In the genomic region with DNA sequence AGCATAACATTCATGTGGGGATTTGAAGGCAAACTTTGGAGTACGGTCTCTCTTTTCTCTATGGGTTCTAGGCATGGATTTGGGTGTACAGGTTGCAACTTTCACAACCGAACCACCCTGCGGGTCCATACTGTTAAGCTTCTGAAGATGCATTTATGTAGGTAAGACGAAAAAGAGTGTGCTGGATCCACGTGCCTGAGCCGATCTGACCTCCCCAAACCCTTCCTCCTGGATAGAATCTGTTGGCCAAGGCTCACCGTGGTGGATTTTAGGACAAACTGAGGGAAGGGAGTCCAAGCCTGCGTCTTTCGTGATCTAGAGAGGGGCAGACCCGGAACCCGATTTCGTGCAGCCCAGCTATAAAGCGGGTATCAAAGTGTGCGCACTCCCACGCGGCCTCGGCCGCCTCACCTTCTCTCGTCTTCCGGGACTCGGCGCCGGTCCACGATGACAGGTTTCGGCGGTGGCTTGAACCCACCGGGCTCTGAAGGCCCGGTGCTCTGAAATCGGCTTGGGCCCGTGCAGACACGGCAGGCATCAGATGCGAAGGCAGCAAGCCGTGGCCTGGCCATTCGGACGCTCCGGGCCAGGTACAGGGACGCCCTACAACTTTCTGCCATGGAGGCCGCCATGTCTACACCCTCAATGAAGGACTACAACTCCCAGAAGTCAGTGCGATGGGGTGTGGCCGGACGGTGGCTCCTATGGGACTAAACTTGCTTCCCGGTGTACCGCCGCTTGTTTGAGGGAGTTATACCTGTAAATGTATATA, we compare ENCODE assay signal across 8 mouse cellular contexts. TPM values are rescaled to one million over a fixed set of nuclear protein-coding genes. Genes with fewer than 3 reads are reported as not detected.
DNase-seq lines count a peak whose midpoint lies in the region; ATAC-seq and TF ChIP-seq lines count a peak whose summit lies in the region.

TSS of gene Mrpl19 (minus strand) at position 663 of the 772 bp plus-strand sequence.

- H3K9ac ChIP-seq in embryonic facial prominence, embryonic 15.5 days = peak within 1 kb of the TSS; percentile 65
- H3K9ac ChIP-seq in kidney, embryonic 14.5 days (ENCODE audit: low read depth, low read length) = peak within 1 kb of the TSS; percentile 71
- peak within 1 kb of the TSS; percentile 74 for H3K9ac ChIP-seq in limb, embryonic 15.5 days

- peak within 1 kb of the TSS; percentile 60 for H3K4me2 ChIP-seq in embryonic facial prominence, embryonic 15.5 days (replicated peaks)
- H3K4me2 ChIP-seq in kidney, embryonic 14.5 days (replicated peaks; ENCODE audit: low read depth, low read length) = peak within 1 kb of the TSS; percentile 54
- H3K4me2 ChIP-seq in limb, embryonic 15.5 days = peak within 1 kb of the TSS; percentile 56

- no peaks in the 10 kb centered on the region; the same call in 1 of the 2 replicates for H3K4me1 ChIP-seq in bone marrow, adult 2 months (ENCODE audit: control insufficient read depth, insufficient read depth, low read length)
- H3K4me1 ChIP-seq in embryonic facial prominence, embryonic 15.5 days = peaks cover 11% of the 10 kb centered on the region
- no peaks in the 10 kb centered on the region; the same call in 1 of the 2 replicates for H3K4me1 ChIP-seq in kidney, embryonic 14.5 days (ENCODE audit: control insufficient read depth, insufficient read depth, low read length)
- peaks cover 11% of the 10 kb centered on the region for H3K4me1 ChIP-seq in limb, embryonic 15.5 days

- no peaks in the 10 kb centered on the region for H3K9me3 ChIP-seq in embryonic facial prominence, embryonic 15.5 days (replicated peaks)
- H3K9me3 ChIP-seq in kidney, embryonic 14.5 days (ENCODE audit: control insufficient read depth, low read length) = no peaks in the 10 kb centered on the region
- no peaks in the 10 kb centered on the region for H3K9me3 ChIP-seq in limb, embryonic 15.5 days

- under 1% methylated on average over 44 of the region's 44 CpGs for WGBS in bone marrow, adult 2 months
- WGBS in embryonic facial prominence, embryonic 15.5 days = under 1% methylated on average over 44 of the region's 44 CpGs
- WGBS in kidney, embryonic 14.5 days = under 1% methylated on average over 44 of the region's 44 CpGs
- 1% methylated on average over 44 of the region's 44 CpGs for WGBS in limb, embryonic 15.5 days

- peak within 1 kb of the TSS; percentile 95 for H3K4me3 ChIP-seq in bone marrow, adult 2 months (replicated peaks; ENCODE audit: control insufficient read depth, low read depth, low read length)
- peak within 1 kb of the TSS; percentile 94 for H3K4me3 ChIP-seq in embryonic facial prominence, embryonic 15.5 days (replicated peaks)
- H3K4me3 ChIP-seq in kidney, embryonic 14.5 days (ENCODE audit: low read length) = peak within 1 kb of the TSS; percentile 80
- H3K4me3 ChIP-seq in limb, embryonic 15.5 days = peak within 1 kb of the TSS; percentile 91

- H3K36me3 ChIP-seq in embryonic facial prominence, embryonic 15.5 days = peaks cover 32% of the 10 kb centered on the region
- H3K36me3 ChIP-seq in kidney, embryonic 14.5 days (ENCODE audit: control insufficient read depth, insufficient read depth, low read length) = peaks cover 32% of the 10 kb centered on the region
- H3K36me3 ChIP-seq in limb, embryonic 15.5 days = peaks cover 32% of the 10 kb centered on the region

- peak; percentile 95 for ATAC-seq in embryonic facial prominence, embryonic 15.5 days (ENCODE audit: insufficient number of reproducible peaks, low FRiP score, low TSS enrichment, low read depth)
- peak; percentile 96 for ATAC-seq in kidney, embryonic 14.5 days (ENCODE audit: low FRiP score, low TSS enrichment)
- peak; percentile 93 for ATAC-seq in limb, embryonic 15.5 days (ENCODE audit: insufficient number of reproducible peaks, low FRiP score, low TSS enrichment, low read depth)

- DNase-seq in 416B (ENCODE audit: low read depth) = peak; percentile 88
- peak; percentile 88 to 94 for DNase-seq in heart, adult 9 months (ENCODE audit: low spot score in 2 of 2)
- DNase-seq in monocyte, adult 2 months (ENCODE audit: low read depth in 1 of 2, low spot score in 2 of 2) = peak; percentile 49 to 74
- peak; percentile 89 to 91 for DNase-seq in spleen, postnatal 36 days (ENCODE audit: low spot score in 2 of 2)

- 0 out of 2 replicates have a peak, but pooled peaks have one; percentile 43 for TF ChIP-seq POLR2A in bone marrow, adult 2 months (IDR thresholded peaks at IDR 0.05; ENCODE audit: borderline replicate concordance, control insufficient read depth, low read depth, low read length)

- H3K27ac ChIP-seq in bone marrow, adult 2 months (ENCODE audit: control insufficient read depth, insufficient read depth, low read depth, low read length, poor library complexity) = peak within 1 kb of the TSS; percentile 30; the same call in 1 of the 2 replicates
- no peak within 1 kb of the TSS for H3K27ac ChIP-seq in embryonic facial prominence, embryonic 15.5 days (replicated peaks)
- no peak within 1 kb of the TSS for H3K27ac ChIP-seq in kidney, embryonic 14.5 days (ENCODE audit: low read depth, low read length)
- H3K27ac ChIP-seq in limb, embryonic 15.5 days = no peak within 1 kb of the TSS; the same call in 1 of the 2 replicates

- TF ChIP-seq CTCF in bone marrow, adult 2 months (IDR thresholded peaks at IDR 0.05; ENCODE audit: control insufficient read depth, insufficient read depth, low read length) = no peak

- H3K27me3 ChIP-seq in embryonic facial prominence, embryonic 15.5 days = no peaks in the 10 kb centered on the region
- no peaks in the 10 kb centered on the region for H3K27me3 ChIP-seq in kidney, embryonic 14.5 days (ENCODE audit: control insufficient read depth, insufficient read depth, low read length)
- no peaks in the 10 kb centered on the region for H3K27me3 ChIP-seq in limb, embryonic 15.5 days

RNA-seq across cellular contexts. Expression of gene Mrpl19, which starts in this region (rescaled TPM):
- polyA plus RNA-seq in bone marrow, adult 2 months (2011; ENCODE audit: insufficient read depth, insufficient read length, low replicate concordance, missing spikeins) = 8.0 and 10.4 TPM in 2 replicates
- polyA plus RNA-seq in embryonic facial prominence, embryonic 15.5 days (2015; fragmentation: Nextera tagmentation; extraction: Ambion mirVana) = 40.0 and 48.4 TPM in 2 replicates
- 56.9 and 73.2 TPM in 2 replicates for polyA plus RNA-seq in kidney, embryonic 14.5 days (2014; fragmentation: Nextera tagmentation; extraction: Ambion mirVana)
- polyA plus RNA-seq in limb, embryonic 15.5 days (2015; fragmentation: Nextera tagmentation; extraction: Ambion mirVana) = 42.6 and 45.1 TPM in 2 replicates
